Mouse (Mus musculus): Measurements from ENCODE around the gene B020031M17Rik. TPM values are rescaled to one million over a fixed set of nuclear protein-coding genes. Genes with fewer than 3 reads are reported as not detected.
"Not testable (repeated sequence)": the region's sequence is repeated elsewhere in the genome, so short reads cannot be mapped to it uniquely, and the experiment has no call there.

Gene B020031M17Rik
- polyA plus RNA-seq (2014; fragmentation: Nextera tagmentation; extraction: Ambion mirVana), result not detected in 2 replicates

DNA sequence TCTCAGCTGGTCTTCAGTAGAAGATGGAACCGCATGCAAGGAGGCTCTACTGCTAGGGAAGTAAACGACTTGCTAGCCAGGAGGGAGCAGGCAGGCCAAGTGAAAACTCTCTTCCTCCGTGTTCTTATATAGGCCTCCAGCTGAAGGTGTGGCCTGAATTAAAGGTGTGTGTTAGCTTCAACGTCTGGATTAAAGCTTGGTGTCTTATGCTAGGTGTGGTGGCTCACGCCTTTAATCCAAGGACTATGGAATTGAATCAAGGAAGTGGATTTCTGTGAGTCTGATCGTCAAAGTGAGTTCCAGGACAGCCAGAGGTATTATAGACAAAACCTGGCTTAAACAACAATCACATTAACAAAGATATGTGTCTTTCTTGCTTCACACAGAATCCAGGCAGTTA lies at the start of gene B020031M17Rik:
Gene B020031M17Rik (minus strand): TSS at position 101 of the 400 bp plus-strand sequence.
- H3K27me3 ChIP-seq (ENCODE audit: control insufficient read depth, insufficient read depth, low read length); H3K9me3 ChIP-seq (ENCODE audit: control insufficient read depth, low read length); H3K4me2 ChIP-seq (ENCODE audit: low read depth); H3K9ac ChIP-seq (ENCODE audit: low read length); H3K4me3 ChIP-seq (ENCODE audit: low read depth, low read length); ATAC-seq (ENCODE audit: insufficient read depth, low FRiP score, low TSS enrichment); H3K4me1 ChIP-seq (ENCODE audit: control insufficient read depth, insufficient read depth, low read length); H3K27ac ChIP-seq (ENCODE audit: low read depth, low read length); DNase-seq (ENCODE audit: low spot score); H3K36me3 ChIP-seq (ENCODE audit: control insufficient read depth, insufficient read depth, low read length): not testable (repeated sequence)
- 76% methylated on average over 3 of the region's 6 CpGs for WGBS

DNA sequence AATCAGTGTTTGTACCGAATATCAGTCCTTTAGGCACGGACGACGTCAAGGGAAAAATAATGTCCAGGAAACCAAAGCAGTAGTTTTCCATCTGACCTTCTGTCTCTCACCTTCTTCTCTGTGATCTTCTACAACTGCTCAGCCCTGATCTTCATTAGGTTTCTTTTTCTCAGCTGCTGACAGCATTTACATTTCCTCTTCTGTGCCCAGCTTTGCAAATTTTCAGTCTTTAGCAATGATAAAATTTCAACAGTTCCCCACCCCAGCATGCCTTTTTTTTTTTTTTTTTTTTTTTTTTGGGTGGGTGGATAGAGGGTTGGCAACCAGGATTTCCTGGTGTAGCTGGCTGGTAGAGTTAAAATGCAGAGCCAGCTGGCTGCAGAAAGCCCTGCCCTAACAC lies 48.6 kb upstream of the B020031M17Rik start:
- not testable (repeated sequence) for H3K4me3 ChIP-seq (ENCODE audit: low read depth, low read length); H3K27me3 ChIP-seq (ENCODE audit: control insufficient read depth, insufficient read depth, low read length); H3K4me1 ChIP-seq (ENCODE audit: control insufficient read depth, insufficient read depth, low read length); ATAC-seq (ENCODE audit: insufficient read depth, low FRiP score, low TSS enrichment); H3K9me3 ChIP-seq (ENCODE audit: control insufficient read depth, low read length); H3K36me3 ChIP-seq (ENCODE audit: control insufficient read depth, insufficient read depth, low read length); H3K27ac ChIP-seq (ENCODE audit: low read depth, low read length); H3K4me2 ChIP-seq (ENCODE audit: low read depth); DNase-seq (ENCODE audit: low spot score); H3K9ac ChIP-seq (ENCODE audit: low read length)
- WGBS, result no CpG with 5 or more reads among the region's 4 CpGs

- H3K9me3 ChIP-seq (ENCODE audit: control insufficient read depth, low read length); H3K4me1 ChIP-seq (ENCODE audit: control insufficient read depth, insufficient read depth, low read length); H3K4me2 ChIP-seq (ENCODE audit: low read depth); H3K27me3 ChIP-seq (ENCODE audit: control insufficient read depth, insufficient read depth, low read length); H3K36me3 ChIP-seq (ENCODE audit: control insufficient read depth, insufficient read depth, low read length); H3K27ac ChIP-seq (ENCODE audit: low read depth, low read length); H3K9ac ChIP-seq (ENCODE audit: low read length); H3K4me3 ChIP-seq (ENCODE audit: low read depth, low read length); DNase-seq (ENCODE audit: low spot score): not testable (repeated sequence)
- WGBS, result no CpG with 5 or more reads among the region's 22 CpGs
- ATAC-seq (ENCODE audit: insufficient read depth, low FRiP score, low TSS enrichment), result peak; percentile 91
Observed at GRCm38 (mm10) chr13:119998442-119999086, 48.0 kb upstream of the B020031M17Rik start.

GRCm38 (mm10) chr13:119991917-119992496 lies 41.4 kb upstream of the B020031M17Rik start:
- H3K9ac ChIP-seq (ENCODE audit: low read length); ATAC-seq (ENCODE audit: insufficient read depth, low FRiP score, low TSS enrichment); H3K4me2 ChIP-seq (ENCODE audit: low read depth); H3K36me3 ChIP-seq (ENCODE audit: control insufficient read depth, insufficient read depth, low read length); H3K4me3 ChIP-seq (ENCODE audit: low read depth, low read length); H3K4me1 ChIP-seq (ENCODE audit: control insufficient read depth, insufficient read depth, low read length); H3K27me3 ChIP-seq (ENCODE audit: control insufficient read depth, insufficient read depth, low read length); H3K9me3 ChIP-seq (ENCODE audit: control insufficient read depth, low read length); H3K27ac ChIP-seq (ENCODE audit: low read depth, low read length); DNase-seq (ENCODE audit: low spot score): not testable (repeated sequence)
- no CpG with 5 or more reads among the region's 10 CpGs for WGBS

- not testable (repeated sequence) for H3K4me2 ChIP-seq (ENCODE audit: low read depth); H3K36me3 ChIP-seq (ENCODE audit: control insufficient read depth, insufficient read depth, low read length); ATAC-seq (ENCODE audit: insufficient read depth, low FRiP score, low TSS enrichment); H3K9me3 ChIP-seq (ENCODE audit: control insufficient read depth, low read length); H3K27ac ChIP-seq (ENCODE audit: low read depth, low read length); H3K4me3 ChIP-seq (ENCODE audit: low read depth, low read length); H3K27me3 ChIP-seq (ENCODE audit: control insufficient read depth, insufficient read depth, low read length); H3K9ac ChIP-seq (ENCODE audit: low read length); DNase-seq (ENCODE audit: low spot score); H3K4me1 ChIP-seq (ENCODE audit: control insufficient read depth, insufficient read depth, low read length)
- no CpG with 5 or more reads among the region's 13 CpGs for WGBS
Observed at GRCm38 (mm10) chr13:119991264-119991663, 40.7 kb upstream of the B020031M17Rik start.

DNA sequence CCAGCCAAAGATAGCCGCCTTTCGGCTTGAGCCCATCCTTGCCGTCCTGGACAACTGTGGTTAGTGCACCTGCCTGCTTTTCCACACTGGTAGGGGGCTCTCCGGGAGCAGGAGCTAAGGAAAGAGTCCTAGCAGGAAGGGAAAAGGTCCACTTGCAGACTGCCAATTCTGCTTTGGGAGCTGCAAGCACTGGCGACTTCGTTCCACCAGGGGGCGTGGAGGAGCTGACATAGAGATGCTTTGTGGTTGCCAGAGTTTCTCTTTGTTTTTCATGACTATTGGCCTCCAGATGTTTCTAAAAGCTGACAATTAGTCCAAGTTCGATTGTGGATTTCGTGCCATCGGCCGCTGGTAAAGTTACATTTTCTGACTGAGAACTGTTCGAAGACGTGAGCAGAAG lies 18.6 kb upstream of the B020031M17Rik start:
- not testable (repeated sequence) for H3K27ac ChIP-seq (ENCODE audit: low read depth, low read length); H3K4me3 ChIP-seq (ENCODE audit: low read depth, low read length); H3K36me3 ChIP-seq (ENCODE audit: control insufficient read depth, insufficient read depth, low read length); H3K4me2 ChIP-seq (ENCODE audit: low read depth); H3K4me1 ChIP-seq (ENCODE audit: control insufficient read depth, insufficient read depth, low read length); H3K9me3 ChIP-seq (ENCODE audit: control insufficient read depth, low read length); DNase-seq (ENCODE audit: low spot score); ATAC-seq (ENCODE audit: insufficient read depth, low FRiP score, low TSS enrichment); H3K9ac ChIP-seq (ENCODE audit: low read length); H3K27me3 ChIP-seq (ENCODE audit: control insufficient read depth, insufficient read depth, low read length)
- WGBS, result no CpG with 5 or more reads among the region's 13 CpGs

- not testable (repeated sequence) for H3K4me2 ChIP-seq (ENCODE audit: low read depth); H3K9me3 ChIP-seq (ENCODE audit: control insufficient read depth, low read length); H3K9ac ChIP-seq (ENCODE audit: low read length); H3K27ac ChIP-seq (ENCODE audit: low read depth, low read length); H3K27me3 ChIP-seq (ENCODE audit: control insufficient read depth, insufficient read depth, low read length); H3K36me3 ChIP-seq (ENCODE audit: control insufficient read depth, insufficient read depth, low read length); ATAC-seq (ENCODE audit: insufficient read depth, low FRiP score, low TSS enrichment); DNase-seq (ENCODE audit: low spot score); H3K4me3 ChIP-seq (ENCODE audit: low read depth, low read length); H3K4me1 ChIP-seq (ENCODE audit: control insufficient read depth, insufficient read depth, low read length)
- no CpG with 5 or more reads among the region's 14 CpGs for WGBS
Observed at GRCm38 (mm10) chr13:119968193-119968592, 17.6 kb upstream of the B020031M17Rik start.

DNA sequence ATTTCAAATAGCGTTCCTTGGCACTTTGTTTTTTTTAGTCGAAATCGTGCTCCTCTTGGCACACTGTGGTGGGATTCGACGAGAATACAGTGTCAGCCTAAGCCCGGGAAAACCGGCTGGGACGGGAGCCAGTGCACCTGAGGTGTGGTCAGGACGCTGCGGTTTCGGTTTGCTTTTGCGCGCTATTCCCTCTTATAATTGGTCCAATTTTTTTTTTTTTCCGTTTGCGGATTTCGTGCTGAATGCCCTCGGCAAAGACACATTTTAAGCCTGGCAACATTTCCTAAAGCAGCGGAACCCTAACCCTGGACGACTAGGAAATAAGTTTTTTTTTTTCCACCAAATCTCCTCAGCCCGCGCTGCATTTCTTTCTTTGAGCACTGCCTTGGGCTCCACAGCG lies 15.4 kb upstream of the B020031M17Rik start:
- H3K9me3 ChIP-seq (ENCODE audit: control insufficient read depth, low read length); H3K4me1 ChIP-seq (ENCODE audit: control insufficient read depth, insufficient read depth, low read length); H3K9ac ChIP-seq (ENCODE audit: low read length); H3K27ac ChIP-seq (ENCODE audit: low read depth, low read length); H3K4me2 ChIP-seq (ENCODE audit: low read depth); H3K36me3 ChIP-seq (ENCODE audit: control insufficient read depth, insufficient read depth, low read length); H3K4me3 ChIP-seq (ENCODE audit: low read depth, low read length); H3K27me3 ChIP-seq (ENCODE audit: control insufficient read depth, insufficient read depth, low read length): not testable (repeated sequence)
- WGBS, result 0% methylated on average over 18 of the region's 22 CpGs
- DNase-seq (ENCODE audit: low spot score) (peak; percentile 32), ATAC-seq (ENCODE audit: insufficient read depth, low FRiP score, low TSS enrichment) (peak; percentile 25)

- peak; percentile 67 for ATAC-seq (ENCODE audit: insufficient read depth, low FRiP score, low TSS enrichment)
- H3K9me3 ChIP-seq (ENCODE audit: control insufficient read depth, low read length); H3K27ac ChIP-seq (ENCODE audit: low read depth, low read length); H3K27me3 ChIP-seq (ENCODE audit: control insufficient read depth, insufficient read depth, low read length); H3K4me2 ChIP-seq (ENCODE audit: low read depth); H3K9ac ChIP-seq (ENCODE audit: low read length); H3K4me1 ChIP-seq (ENCODE audit: control insufficient read depth, insufficient read depth, low read length); H3K36me3 ChIP-seq (ENCODE audit: control insufficient read depth, insufficient read depth, low read length); H3K4me3 ChIP-seq (ENCODE audit: low read depth, low read length); DNase-seq (ENCODE audit: low spot score): not testable (repeated sequence)
- 1% methylated on average over 15 of the region's 34 CpGs for WGBS
Observed at GRCm38 (mm10) chr13:119965302-119965952, 14.8 kb upstream of the B020031M17Rik start.

All from neural tube, embryonic 11.5 days (tissue).